Mouse (Mus musculus): Measurements from ENCODE around the gene Lin7b. TPM values are rescaled to one million over a fixed set of nuclear protein-coding genes. Genes with fewer than 3 reads are reported as not detected.

Gene Lin7b
- 1 to 10 TPM in 4 of 26 experiments, not detected in 22; 1.6 to 3.6 (median 2.6) TPM for total RNA-seq (2018; cell fraction: chromatin; rRNA removed)
- total RNA-seq (2018; cell fraction: cytosol; rRNA removed): under 1 TPM in 9 of 26 experiments, not detected in 17; 0.14 to 0.52 (median 0.29) TPM
- total RNA-seq (2018; cell fraction: nucleus; rRNA removed): 1 to 10 TPM in 5 of 26 experiments, not detected in 21; 2.0 to 5.2 (median 3.5) TPM
- polyA plus RNA-seq (2018): 0.50 TPM in 1 of 3 replicates, not detected in the others

GRCm38 (mm10) chr7:45370475-45371311, at the start of gene Lin7b:
Lin7b (minus strand) TSS chr7:45370583.
- Histone ChIP-seq H3K4me3 (ENCODE audit: inconsistent target) (no peak within 1 kb of the TSS), H3K27ac (no peak within 1 kb of the TSS), H3K79me2 (ENCODE audit: inconsistent target) (no peaks in the 10 kb centered on the region), H3K36me3 (ENCODE audit: inconsistent target) (no peaks in the 10 kb centered on the region)
- WGBS (ENCODE audit: missing documents): 15% methylated on average over 27 of the region's 28 CpGs

- H3K27ac ChIP-seq: no peak overlapping the region
- H3K36me3 ChIP-seq (ENCODE audit: inconsistent target): peaks cover 16% of the 10 kb centered on the region; the same call in 1 of the 2 replicates
- no peaks in the 10 kb centered on the region for H3K79me2 ChIP-seq (ENCODE audit: inconsistent target)
- no peak overlapping the region for H3K4me3 ChIP-seq (ENCODE audit: inconsistent target)
- 9% methylated on average over 13 of the region's 13 CpGs for WGBS (ENCODE audit: missing documents)
Measured at GRCm38 (mm10) chr7:45417962-45418492, 47.6 kb upstream of the Lin7b start.

- no peak overlapping the region for H3K4me3 ChIP-seq (ENCODE audit: inconsistent target)
Measured at GRCm38 (mm10) chr7:45415636-45416035, 45.3 kb upstream of the Lin7b start.

DNA sequence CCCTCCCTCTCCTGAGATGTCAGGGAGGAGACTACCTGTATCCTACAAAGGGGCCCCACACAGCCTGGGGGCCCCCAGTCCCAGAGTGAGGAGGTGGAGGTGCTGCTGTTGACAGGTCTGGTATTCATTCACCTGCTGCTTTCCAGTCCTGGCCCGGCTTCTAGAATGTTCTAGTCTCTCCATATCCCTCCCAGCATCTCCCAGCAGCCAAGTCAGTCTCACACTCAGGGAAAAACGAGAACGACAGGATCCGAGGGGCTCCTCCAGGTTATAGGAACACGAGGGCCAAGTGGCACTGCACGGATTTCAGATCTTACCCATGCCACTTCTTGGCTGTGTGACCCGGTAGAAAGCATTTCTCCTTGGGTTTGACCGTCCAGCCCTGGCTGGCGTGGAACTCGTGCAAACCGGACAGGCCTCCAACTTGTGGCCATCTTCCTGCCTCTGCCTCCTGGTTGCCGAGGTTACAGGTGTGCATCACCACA, 44.4 kb upstream of the Lin7b start:
- WGBS (ENCODE audit: missing documents): 16% methylated on average over 12 of the region's 12 CpGs
- Histone ChIP-seq H3K36me3 (ENCODE audit: inconsistent target) (no peaks in the 10 kb centered on the region), H3K79me2 (ENCODE audit: inconsistent target) (no peaks in the 10 kb centered on the region)

More at GRCm38 (mm10) chr7:45415636-45416035, 45.3 kb upstream of the Lin7b start:
- no peak overlapping the region for H3K27ac ChIP-seq
- no peaks in the 10 kb centered on the region for H3K36me3 ChIP-seq (ENCODE audit: inconsistent target)
- no peaks in the 10 kb centered on the region for H3K79me2 ChIP-seq (ENCODE audit: inconsistent target)
- 7% methylated on average over 37 of the region's 37 CpGs for WGBS (ENCODE audit: missing documents)

GRCm38 (mm10) chr7:45413864-45414739, 43.7 kb upstream of the Lin7b start:
- Histone ChIP-seq H3K36me3 (ENCODE audit: inconsistent target) (no peaks in the 10 kb centered on the region), H3K27ac (no peak overlapping the region), H3K79me2 (ENCODE audit: inconsistent target) (no peaks in the 10 kb centered on the region), H3K4me3 (ENCODE audit: inconsistent target) (no peak overlapping the region)
- 3% methylated on average over 20 of the region's 27 CpGs for WGBS (ENCODE audit: missing documents)

More for the DNA sequence above, 44.4 kb upstream of the Lin7b start:
- Histone ChIP-seq H3K27ac (no peak overlapping the region), H3K4me3 (ENCODE audit: inconsistent target) (no peak overlapping the region)

- Histone ChIP-seq H3K36me3 (ENCODE audit: inconsistent target) (no peaks in the 10 kb centered on the region), H3K4me3 (ENCODE audit: inconsistent target) (no peak within 1 kb of the TSS), H3K79me2 (ENCODE audit: inconsistent target) (no peaks in the 10 kb centered on the region), H3K27ac (no peak within 1 kb of the TSS)
- 8% methylated on average over 37 of the region's 45 CpGs for WGBS (ENCODE audit: missing documents)
Measured at GRCm38 (mm10) chr7:45413113-45413863, 42.9 kb upstream of the Lin7b start, which contains the start of gene Ntf5. Ntf5 (plus strand) TSS chr7:45413695.

DNA sequence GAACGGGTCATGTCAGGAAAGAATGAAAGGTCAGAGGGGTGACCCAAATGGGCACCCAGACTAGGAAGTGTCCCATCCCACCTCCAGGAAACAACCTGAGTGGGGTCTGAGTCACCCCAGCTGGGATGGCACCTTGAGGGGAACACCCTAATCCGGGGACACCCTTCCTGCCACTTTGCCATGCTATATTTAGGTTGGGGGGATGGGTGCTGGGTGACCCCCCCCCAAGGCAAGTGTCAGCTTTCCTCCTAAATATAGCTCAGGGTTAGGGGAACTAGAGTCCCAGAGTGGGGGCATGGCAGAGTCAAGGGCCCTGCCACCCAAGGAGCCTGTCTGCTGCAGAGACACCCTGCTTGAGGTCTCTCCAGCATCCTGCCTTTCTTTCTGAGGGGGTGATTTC, 42.0 kb upstream of the Lin7b start:
- Histone ChIP-seq H3K4me3 (ENCODE audit: inconsistent target) (no peak overlapping the region), H3K27ac (no peak overlapping the region), H3K36me3 (ENCODE audit: inconsistent target) (no peaks in the 10 kb centered on the region), H3K79me2 (ENCODE audit: inconsistent target) (no peaks in the 10 kb centered on the region)
- 68% methylated on average over 2 of the region's 2 CpGs for WGBS (ENCODE audit: missing documents)

DNA sequence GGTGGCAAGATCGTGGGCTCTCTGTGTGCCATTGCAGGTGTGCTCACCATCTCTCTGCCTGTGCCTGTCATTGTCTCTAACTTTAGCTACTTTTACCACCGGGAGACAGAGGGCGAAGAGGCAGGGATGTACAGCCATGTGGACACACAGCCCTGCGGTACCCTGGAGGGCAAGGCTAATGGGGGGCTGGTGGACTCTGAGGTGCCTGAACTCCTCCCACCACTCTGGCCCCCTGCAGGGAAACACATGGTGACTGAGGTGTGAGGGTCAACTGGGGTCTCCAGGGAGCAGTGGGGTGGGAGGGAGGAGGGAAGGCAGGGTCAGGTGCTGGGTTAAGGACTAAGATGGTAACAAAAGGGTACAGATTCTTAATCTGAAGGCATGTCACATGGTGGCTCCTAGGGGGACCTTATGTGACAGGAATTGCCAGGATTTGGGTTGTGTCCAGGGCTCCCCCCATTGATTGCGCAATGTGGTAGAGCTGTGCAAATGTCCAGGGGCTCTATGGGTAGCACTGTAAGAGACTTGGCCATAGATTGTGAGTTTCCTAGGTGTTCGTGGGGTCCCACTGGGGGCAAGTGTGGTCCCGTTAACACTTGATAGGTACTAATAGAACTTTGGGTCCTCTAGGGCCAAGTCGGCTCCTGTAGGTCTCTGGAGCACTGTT, 39.2 kb upstream of the Lin7b start:
- H3K4me3 ChIP-seq (ENCODE audit: inconsistent target): no peak overlapping the region
- WGBS (ENCODE audit: missing documents): 87% methylated on average over 8 of the region's 8 CpGs

GRCm38 (mm10) chr7:45408949-45409348, 38.6 kb upstream of the Lin7b start:
- H3K79me2 ChIP-seq (ENCODE audit: inconsistent target): no peaks in the 10 kb centered on the region
- no peak overlapping the region for H3K4me3 ChIP-seq (ENCODE audit: inconsistent target)
- WGBS (ENCODE audit: missing documents): 89% methylated on average over 17 of the region's 17 CpGs
- no peak overlapping the region for H3K27ac ChIP-seq
- no peaks in the 10 kb centered on the region for H3K36me3 ChIP-seq (ENCODE audit: inconsistent target)

More for the DNA sequence above, 39.2 kb upstream of the Lin7b start:
- H3K36me3 ChIP-seq (ENCODE audit: inconsistent target): no peaks in the 10 kb centered on the region
- H3K79me2 ChIP-seq (ENCODE audit: inconsistent target): no peaks in the 10 kb centered on the region
- H3K27ac ChIP-seq: no peak overlapping the region

GRCm38 (mm10) chr7:45408351-45408750, 38.0 kb upstream of the Lin7b start:
- H3K27ac ChIP-seq: no peak overlapping the region
- WGBS (ENCODE audit: missing documents): 79% methylated on average over 7 of the region's 7 CpGs
- H3K4me3 ChIP-seq (ENCODE audit: inconsistent target): no peak overlapping the region
- H3K79me2 ChIP-seq (ENCODE audit: inconsistent target): no peaks in the 10 kb centered on the region
- no peaks in the 10 kb centered on the region for H3K36me3 ChIP-seq (ENCODE audit: inconsistent target)

- H3K27ac ChIP-seq: no peak overlapping the region
- 71% methylated on average over 9 of the region's 10 CpGs for WGBS (ENCODE audit: missing documents)
- H3K36me3 ChIP-seq (ENCODE audit: inconsistent target): no peaks in the 10 kb centered on the region
- H3K79me2 ChIP-seq (ENCODE audit: inconsistent target): no peaks in the 10 kb centered on the region
- H3K4me3 ChIP-seq (ENCODE audit: inconsistent target): no peak overlapping the region
Measured at GRCm38 (mm10) chr7:45407836-45408235, 37.5 kb upstream of the Lin7b start.

- H3K36me3 ChIP-seq (ENCODE audit: inconsistent target): no peaks in the 10 kb centered on the region
- H3K27ac ChIP-seq: no peak overlapping the region
- no peaks in the 10 kb centered on the region for H3K79me2 ChIP-seq (ENCODE audit: inconsistent target)
- H3K4me3 ChIP-seq (ENCODE audit: inconsistent target): no peak overlapping the region
- WGBS (ENCODE audit: missing documents): 1% methylated on average over 104 of the region's 114 CpGs
Measured at GRCm38 (mm10) chr7:45406157-45407156, 36.1 kb upstream of the Lin7b start.

All from macrophage (primary cell).